Mouse (Mus musculus): ENCODE data around the gene 4930558K02Rik. TPM values are rescaled to one million over a fixed set of nuclear protein-coding genes. Genes with fewer than 3 reads are reported as not detected.
A peak's percentile ranks its signal among the peaks of the same experiment; 100 is the strongest.

Gene 4930558K02Rik
- polyA plus RNA-seq, 1 experiment from 2014 or later: not detected

DNA sequence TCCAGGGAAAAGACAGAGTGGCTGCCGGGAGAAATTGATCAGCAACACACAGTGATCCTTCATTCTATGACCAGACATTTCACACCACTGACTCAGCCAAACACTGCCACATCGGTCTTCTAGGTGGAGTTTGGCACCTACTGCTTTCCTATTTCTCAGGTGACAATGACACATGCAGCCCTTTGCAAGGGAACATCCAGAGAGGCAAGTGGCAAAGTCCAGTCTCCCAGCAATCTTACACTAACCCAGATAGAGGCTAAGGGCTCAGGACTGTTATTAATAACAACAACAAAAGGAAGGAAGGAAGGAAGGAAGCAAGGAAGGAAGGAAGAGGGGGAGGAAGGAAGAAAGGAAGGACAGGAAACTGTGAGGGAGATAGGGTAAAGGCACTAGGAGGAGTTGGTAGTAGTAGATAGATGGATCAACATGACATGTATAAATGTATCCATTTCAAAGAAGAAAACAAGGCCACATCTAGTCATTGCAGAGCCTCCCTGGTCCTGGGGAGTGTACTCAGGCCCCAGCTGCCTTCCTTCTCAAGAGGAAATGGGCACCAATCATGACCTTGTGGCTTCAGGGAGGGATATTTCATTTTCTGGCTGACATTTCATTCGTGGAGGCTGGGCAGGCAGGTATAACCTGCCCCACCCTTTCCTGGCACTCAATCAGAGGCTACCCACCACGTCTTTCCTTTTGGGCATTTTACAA lies 66.3 kb downstream of the 4930558K02Rik start:
- Histone ChIP-seq H3K9me3 (replicated peaks) (no peaks in the 10 kb centered on the region), H3K36me3 (no peaks in the 10 kb centered on the region), H3K4me2 (no peak overlapping the region), H3K4me3 (replicated peaks) (no peak overlapping the region), H3K27me3 (no peaks in the 10 kb centered on the region), H3K9ac (no peak overlapping the region), H3K27ac (no peak overlapping the region), H3K4me1 (peaks cover 23% of the 10 kb centered on the region)
- 37% methylated on average over 4 of the region's 4 CpGs for WGBS
- ATAC-seq (replicated peaks; ENCODE audit: low FRiP score): no peak

- no peaks in the 10 kb centered on the region for H3K9me3 ChIP-seq (replicated peaks)
- WGBS: 56% methylated on average over 8 of the region's 8 CpGs
- H3K27me3 ChIP-seq: no peaks in the 10 kb centered on the region
- H3K36me3 ChIP-seq: no peaks in the 10 kb centered on the region
- H3K27ac ChIP-seq: no peak overlapping the region
- H3K4me1 ChIP-seq: peaks cover 26% of the 10 kb centered on the region
- peak; percentile 31; the same call in 1 of the 2 replicates for ATAC-seq (replicated peaks; ENCODE audit: low FRiP score)
- no peak overlapping the region for H3K4me2 ChIP-seq
- H3K9ac ChIP-seq: no peak overlapping the region
- H3K4me3 ChIP-seq (replicated peaks): no peak overlapping the region
These were observed 70.4 kb downstream of the 4930558K02Rik start for GRCm38 (mm10) chr1:161909074-161909473.

DNA sequence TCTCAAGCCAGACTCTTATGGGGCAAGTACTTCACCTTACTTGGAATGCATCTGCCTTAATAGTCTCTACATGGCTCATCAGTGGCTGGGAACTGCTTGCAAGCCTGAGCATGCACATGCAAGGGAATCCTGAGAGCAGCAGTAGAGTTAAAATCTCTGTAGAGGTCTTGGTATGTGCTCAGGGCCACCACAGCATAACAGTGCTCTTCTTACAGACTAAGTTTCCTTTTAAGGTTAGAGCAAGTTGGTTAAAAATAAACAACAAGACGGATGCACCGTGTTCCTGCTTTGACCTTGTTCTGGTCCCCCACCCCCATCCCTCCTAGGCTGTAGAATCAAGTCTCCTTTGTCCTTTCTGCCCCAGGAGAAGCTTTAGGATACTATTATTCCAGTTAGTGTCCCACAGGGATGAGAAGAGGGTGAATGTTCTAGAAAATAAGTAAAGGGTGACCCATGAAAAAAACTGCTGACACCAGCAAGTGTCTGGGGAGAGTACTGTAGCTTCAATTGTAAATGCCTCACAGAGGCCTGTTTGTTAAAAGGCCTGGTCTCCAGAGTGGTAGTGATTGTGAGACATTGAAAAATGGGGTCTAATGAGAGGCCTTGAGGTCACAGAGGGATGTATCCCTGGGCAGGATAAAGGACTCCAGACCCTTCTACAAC lies 71.5 kb downstream of the 4930558K02Rik start:
- peak overlapping the region; percentile 62 for H3K27ac ChIP-seq
- peak; percentile 49; the same call in 1 of the 2 replicates for ATAC-seq (replicated peaks; ENCODE audit: low FRiP score)
- H3K9me3 ChIP-seq (replicated peaks): no peaks in the 10 kb centered on the region
- no peak overlapping the region for H3K9ac ChIP-seq
- H3K36me3 ChIP-seq: no peaks in the 10 kb centered on the region
- no peaks in the 10 kb centered on the region for H3K27me3 ChIP-seq
- no peak overlapping the region for H3K4me2 ChIP-seq
- H3K4me3 ChIP-seq (replicated peaks): no peak overlapping the region
- H3K4me1 ChIP-seq: peaks cover 16% of the 10 kb centered on the region
- 6% methylated on average over 2 of the region's 2 CpGs for WGBS

DNA sequence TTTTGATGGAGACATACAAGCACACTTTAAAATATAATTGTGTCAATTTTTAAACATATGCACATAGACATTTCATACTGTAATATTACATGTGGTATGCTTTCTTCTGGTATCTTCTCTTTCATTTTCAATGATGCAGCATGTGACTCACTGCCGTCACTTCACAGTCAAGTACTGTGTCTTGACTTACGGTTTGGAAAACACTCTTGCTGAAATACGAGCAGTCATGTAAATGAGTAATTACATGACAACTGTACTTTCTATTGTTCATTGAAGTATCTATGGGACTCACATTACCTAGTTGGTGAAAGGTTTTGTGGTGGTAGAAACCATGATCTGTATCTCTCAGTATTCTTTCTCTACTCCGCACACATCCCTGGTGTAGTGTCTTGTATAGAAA lies 72.3 kb downstream of the 4930558K02Rik start:
- H3K9me3 ChIP-seq (replicated peaks): no peaks in the 10 kb centered on the region
- H3K36me3 ChIP-seq: no peaks in the 10 kb centered on the region
- WGBS: 73% methylated on average over 4 of the region's 4 CpGs
- no peak overlapping the region for H3K4me2 ChIP-seq
- H3K27ac ChIP-seq: no peak overlapping the region
- no peak overlapping the region for H3K4me3 ChIP-seq (replicated peaks)
- ATAC-seq (replicated peaks; ENCODE audit: low FRiP score): no peak
- no peaks in the 10 kb centered on the region for H3K27me3 ChIP-seq
- no peak overlapping the region for H3K9ac ChIP-seq
- H3K4me1 ChIP-seq: peaks cover 24% of the 10 kb centered on the region

DNA sequence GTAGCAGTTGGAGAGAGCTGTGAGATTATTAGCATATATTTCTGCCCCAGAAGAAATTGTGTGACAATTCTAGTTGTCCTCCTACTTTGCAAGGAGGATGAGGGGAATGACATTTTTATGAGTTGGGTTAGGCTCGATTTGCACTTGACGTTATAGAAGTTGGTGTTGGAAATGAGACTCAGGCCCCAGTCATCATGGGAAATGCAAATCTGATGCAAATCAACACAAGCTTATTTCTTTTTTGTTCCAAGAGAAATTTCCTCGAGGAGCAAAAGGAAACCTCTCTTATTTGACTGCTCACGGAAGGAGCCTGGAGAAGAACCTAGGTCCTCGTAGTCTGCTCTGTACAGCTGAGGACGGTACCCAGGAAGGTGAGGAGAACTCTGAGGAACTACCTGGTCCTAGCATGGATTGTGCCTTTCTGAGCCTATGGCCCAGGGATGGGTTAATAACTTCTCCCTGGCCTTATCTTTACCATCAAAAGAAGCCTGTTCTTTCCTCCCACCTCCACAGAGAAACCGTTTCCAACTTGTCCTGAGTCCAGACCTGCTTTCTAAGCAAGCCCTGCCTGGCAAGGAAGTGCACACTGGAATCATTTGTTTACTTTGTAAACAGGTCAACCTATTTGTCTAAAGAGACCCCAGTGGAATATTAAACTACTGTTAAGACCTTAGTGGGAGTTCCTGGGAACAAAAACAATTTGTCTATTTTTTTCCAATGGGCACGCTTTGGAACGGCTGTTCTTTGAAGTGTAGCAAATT lies 76.6 kb downstream of the 4930558K02Rik start:
- peak; percentile 49; the same call in 1 of the 2 replicates for ATAC-seq (replicated peaks; ENCODE audit: low FRiP score)
- 0 out of 2 replicates have a peak overlapping the region, but pooled peaks have one; percentile 11 for H3K27ac ChIP-seq

GRCm38 (mm10) chr1:161900129-161900528 lies 79.3 kb downstream of the 4930558K02Rik start:
- H3K9ac ChIP-seq: no peak overlapping the region
- H3K4me2 ChIP-seq: no peak overlapping the region
- 67% methylated on average over 2 of the region's 2 CpGs for WGBS
- no peaks in the 10 kb centered on the region for H3K27me3 ChIP-seq
- no peak for ATAC-seq (replicated peaks; ENCODE audit: low FRiP score)
- H3K36me3 ChIP-seq: no peaks in the 10 kb centered on the region
- no peak overlapping the region for H3K27ac ChIP-seq
- H3K9me3 ChIP-seq (replicated peaks): no peaks in the 10 kb centered on the region
- H3K4me1 ChIP-seq: peaks cover 14% of the 10 kb centered on the region
- no peak overlapping the region for H3K4me3 ChIP-seq (replicated peaks)

More for the DNA sequence above, 76.6 kb downstream of the 4930558K02Rik start:
- Histone ChIP-seq H3K4me1 (peaks cover 12% of the 10 kb centered on the region), H3K4me3 (replicated peaks) (no peak overlapping the region), H3K9me3 (replicated peaks) (no peaks in the 10 kb centered on the region), H3K27me3 (no peaks in the 10 kb centered on the region), H3K9ac (no peak overlapping the region), H3K4me2 (no peak overlapping the region), H3K36me3 (no peaks in the 10 kb centered on the region)
- WGBS: 39% methylated on average over 9 of the region's 9 CpGs

DNA sequence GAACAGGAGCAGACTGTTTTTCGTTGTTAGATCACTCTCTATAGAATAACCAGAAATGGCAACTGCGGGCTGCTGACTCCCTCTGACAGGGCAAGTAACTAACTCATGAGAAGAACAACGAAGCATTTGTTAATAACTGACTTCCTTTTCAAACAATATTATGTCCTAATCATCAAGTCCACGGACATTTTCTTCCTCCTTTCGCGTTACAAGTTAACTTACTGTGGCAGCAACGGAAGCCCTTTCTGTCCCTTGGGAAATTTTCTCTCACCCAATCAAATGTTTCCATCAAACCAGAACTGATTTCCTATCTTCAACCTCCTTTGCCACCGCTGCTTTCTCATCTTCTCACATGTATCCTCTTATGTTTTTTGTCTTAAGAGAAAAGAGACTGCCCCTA lies 82.2 kb downstream of the 4930558K02Rik start:
- no peak overlapping the region for H3K9ac ChIP-seq
- H3K4me3 ChIP-seq (replicated peaks): no peak overlapping the region
- H3K27ac ChIP-seq: no peak overlapping the region
- no peaks in the 10 kb centered on the region for H3K9me3 ChIP-seq (replicated peaks)
- WGBS: 75% methylated on average over 8 of the region's 8 CpGs
- H3K4me2 ChIP-seq: no peak overlapping the region
- peaks cover 7% of the 10 kb centered on the region for H3K4me1 ChIP-seq
- no peaks in the 10 kb centered on the region for H3K27me3 ChIP-seq
- no peaks in the 10 kb centered on the region for H3K36me3 ChIP-seq
- ATAC-seq (replicated peaks; ENCODE audit: low FRiP score): no peak

DNA sequence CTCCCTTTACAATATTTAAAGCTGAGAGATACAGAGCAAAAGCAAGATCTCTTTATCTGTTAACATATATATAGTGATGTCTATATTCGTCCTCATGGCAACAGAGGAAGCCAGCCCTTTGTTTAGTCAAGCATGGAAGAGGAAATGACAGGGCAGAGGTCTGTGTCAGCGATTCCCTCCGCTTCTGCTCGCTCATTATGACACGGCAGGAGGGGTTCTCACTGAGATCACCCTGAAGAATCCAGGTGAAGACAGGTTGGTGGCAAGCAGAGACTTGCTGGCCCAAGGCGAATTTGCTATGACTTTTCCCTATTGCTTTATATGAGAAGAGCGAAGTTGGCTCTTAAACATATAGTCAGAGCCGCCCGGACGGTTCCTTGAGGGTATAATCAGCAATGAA lies 83.3 kb downstream of the 4930558K02Rik start:
- Histone ChIP-seq H3K4me1 (peaks cover 6% of the 10 kb centered on the region), H3K27ac (no peak overlapping the region), H3K4me3 (replicated peaks) (no peak overlapping the region), H3K27me3 (no peaks in the 10 kb centered on the region), H3K9me3 (replicated peaks) (no peaks in the 10 kb centered on the region), H3K9ac (no peak overlapping the region), H3K4me2 (peak overlapping the region; percentile 24; the same call in 1 of the 2 replicates), H3K36me3 (no peaks in the 10 kb centered on the region)
- ATAC-seq (replicated peaks; ENCODE audit: low FRiP score): peak; percentile 63
- 29% methylated on average over 10 of the region's 10 CpGs for WGBS

DNA sequence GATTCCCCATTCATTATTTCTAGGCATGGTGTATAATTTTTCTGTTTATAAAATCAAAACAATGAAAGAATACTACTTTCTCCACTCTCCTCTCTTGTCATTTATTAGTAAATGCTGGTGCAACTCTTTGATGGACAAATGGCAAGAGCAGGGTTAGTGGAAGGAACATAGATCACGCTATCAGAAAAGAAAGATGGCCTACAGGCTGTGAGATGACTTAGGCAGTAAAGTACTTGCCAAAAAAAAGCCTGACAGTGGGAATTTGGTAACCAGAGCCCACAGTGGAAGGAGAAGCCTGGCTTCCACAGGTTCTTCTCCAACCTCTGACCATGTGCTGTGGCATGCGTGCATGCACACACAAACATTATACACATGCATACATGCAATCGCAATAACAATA lies 84.4 kb downstream of the 4930558K02Rik start:
- Histone ChIP-seq H3K9me3 (replicated peaks) (no peaks in the 10 kb centered on the region), H3K9ac (no peak overlapping the region), H3K4me3 (replicated peaks) (no peak overlapping the region), H3K4me2 (no peak overlapping the region), H3K27ac (no peak overlapping the region), H3K27me3 (no peaks in the 10 kb centered on the region), H3K36me3 (no peaks in the 10 kb centered on the region), H3K4me1 (peaks cover 6% of the 10 kb centered on the region)
- no peak for ATAC-seq (replicated peaks; ENCODE audit: low FRiP score)
- 90% methylated on average over 3 of the region's 3 CpGs for WGBS

GRCm38 (mm10) chr1:161894553-161894952 lies 84.9 kb downstream of the 4930558K02Rik start:
- no peak overlapping the region for H3K9ac ChIP-seq
- H3K27me3 ChIP-seq: no peaks in the 10 kb centered on the region
- 51% methylated on average over 2 of the region's 2 CpGs for WGBS
- H3K4me1 ChIP-seq: peaks cover 6% of the 10 kb centered on the region
- peak; percentile 85 for ATAC-seq (replicated peaks; ENCODE audit: low FRiP score)
- H3K36me3 ChIP-seq: no peaks in the 10 kb centered on the region
- no peak overlapping the region for H3K4me3 ChIP-seq (replicated peaks)
- no peaks in the 10 kb centered on the region for H3K9me3 ChIP-seq (replicated peaks)
- H3K27ac ChIP-seq: no peak overlapping the region
- H3K4me2 ChIP-seq: no peak overlapping the region

DNA sequence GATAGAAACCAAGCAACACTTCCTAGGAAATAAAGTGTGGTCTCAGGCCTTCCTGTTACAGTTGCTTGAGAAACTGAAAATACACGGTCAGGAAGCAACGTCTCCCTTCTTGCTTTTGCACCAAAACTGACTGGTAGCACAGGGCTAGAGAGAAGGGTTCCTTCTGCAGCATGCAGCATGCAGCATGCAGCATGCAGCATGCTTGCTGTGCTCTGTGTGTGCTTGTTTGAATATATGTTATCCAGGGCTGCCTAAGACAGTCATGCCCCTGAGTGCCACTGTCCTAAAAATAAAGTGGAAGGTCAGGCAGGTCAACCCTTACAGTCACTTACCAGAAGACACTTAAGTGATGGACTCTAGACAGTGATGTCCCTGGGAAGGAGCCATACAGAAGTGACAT lies 85.3 kb downstream of the 4930558K02Rik start:
- H3K4me3 ChIP-seq (replicated peaks): no peak overlapping the region
- no peaks in the 10 kb centered on the region for H3K27me3 ChIP-seq
- no peak overlapping the region for H3K27ac ChIP-seq
- H3K9me3 ChIP-seq (replicated peaks): no peaks in the 10 kb centered on the region
- no peak overlapping the region for H3K9ac ChIP-seq
- H3K4me1 ChIP-seq: peaks cover 6% of the 10 kb centered on the region
- no peak overlapping the region for H3K4me2 ChIP-seq
- ATAC-seq (replicated peaks; ENCODE audit: low FRiP score): no peak
- WGBS: 73% methylated on average over 2 of the region's 2 CpGs
- no peaks in the 10 kb centered on the region for H3K36me3 ChIP-seq
